In genomic region chr2:133282692-133283091, GRCm38 (mm10) we compare ENCODE assay signal across 23 mouse cellular contexts.
DNase-seq lines count a peak whose midpoint lies in the region; ATAC-seq and TF ChIP-seq lines count a peak whose summit lies in the region.
"Had no signal": no experiment of that assay in that cellular context is flagged by ENCODE, and none has a peak within 500 bp of the region (broad histone marks: within the 10 kb centered on the region; RNA-seq: fewer than 3 reads in every experiment).

No protein-coding gene starts in this region.

- no peak overlapping the region for H3K27ac ChIP-seq in forebrain, embryonic 11.5 days (ENCODE audit: low read depth, low read length)
- no peak overlapping the region for H3K27ac ChIP-seq in forebrain, embryonic 10.5 days
- no peak overlapping the region for H3K27ac ChIP-seq in lung, embryonic 16.5 days (ENCODE audit: low read length)
- H3K27ac ChIP-seq in forebrain, embryonic 12.5 days, result no peak overlapping the region
- H3K27ac ChIP-seq in midbrain, embryonic 13.5 days, result no peak overlapping the region
- H3K27ac ChIP-seq in thymus, adult 2 months (ENCODE audit: control insufficient read depth, insufficient read depth, low read length), result no peak overlapping the region
- H3K27ac ChIP-seq: heart, adult 2 months; hindbrain, embryonic 12.5 days; left cerebral cortex, adult 2 months had no signal

- DNase-seq in forebrain, embryonic 11.5 days (ENCODE audit: low spot score), result no peak
- DNase-seq in forebrain, embryonic 10.5 days (ENCODE audit: extremely low spot score, low spot score), result no peak
- no peak for DNase-seq in lung, adult 2 months
- DNase-seq in thymus, adult 2 months, result no peak
- DNase-seq in adrenal gland, adult 2 months, result no peak
- DNase-seq: adrenal gland, postnatal 25 days; cerebellum, adult 11-12 months; cerebellum, postnatal 25 days; gastrocnemius, postnatal 14 days; heart, adult 2 months; kidney, adult 8-10 months; kidney, postnatal 14 days; lung, postnatal 36 days; thymus, postnatal 14 days had no signal

- H3K4me2 ChIP-seq in forebrain, embryonic 11.5 days (ENCODE audit: low read depth, low read length, severe bottlenecking), result no peak overlapping the region
- no peak overlapping the region for H3K4me2 ChIP-seq in lung, embryonic 16.5 days (ENCODE audit: low read depth, low read length)
- H3K4me2 ChIP-seq in forebrain, embryonic 12.5 days, result no peak overlapping the region
- no peak overlapping the region for H3K4me2 ChIP-seq in midbrain, embryonic 13.5 days (replicated peaks)
- H3K4me2 ChIP-seq: hindbrain, embryonic 12.5 days; liver, embryonic 11.5 days had no signal

- no peaks in the 10 kb centered on the region for H3K9me3 ChIP-seq in forebrain, embryonic 11.5 days (ENCODE audit: control insufficient read depth, low read length)
- H3K9me3 ChIP-seq in forebrain, embryonic 10.5 days, result no peaks in the 10 kb centered on the region
- no peaks in the 10 kb centered on the region for H3K9me3 ChIP-seq in lung, embryonic 16.5 days (ENCODE audit: control insufficient read depth, low read length)
- no peaks in the 10 kb centered on the region for H3K9me3 ChIP-seq in forebrain, embryonic 12.5 days
- no peaks in the 10 kb centered on the region for H3K9me3 ChIP-seq in midbrain, embryonic 13.5 days
- H3K9me3 ChIP-seq: hindbrain, embryonic 12.5 days had no signal

- H3K36me3 ChIP-seq in forebrain, embryonic 11.5 days (ENCODE audit: control insufficient read depth, insufficient read depth, low read length), result no peaks in the 10 kb centered on the region
- no peaks in the 10 kb centered on the region for H3K36me3 ChIP-seq in forebrain, embryonic 10.5 days (replicated peaks)
- no peaks in the 10 kb centered on the region for H3K36me3 ChIP-seq in lung, embryonic 16.5 days (ENCODE audit: control insufficient read depth, insufficient read depth, low read length)
- no peaks in the 10 kb centered on the region for H3K36me3 ChIP-seq in forebrain, embryonic 12.5 days (replicated peaks)
- no peaks in the 10 kb centered on the region for H3K36me3 ChIP-seq in midbrain, embryonic 13.5 days
- H3K36me3 ChIP-seq in thymus, adult 2 months (ENCODE audit: control insufficient read depth, insufficient read depth, low read length), result no peaks in the 10 kb centered on the region
- H3K36me3 ChIP-seq: G1E; hindbrain, embryonic 12.5 days had no signal

- no peaks in the 10 kb centered on the region for H3K27me3 ChIP-seq in forebrain, embryonic 11.5 days (ENCODE audit: control insufficient read depth, insufficient read depth, low read length)
- no peaks in the 10 kb centered on the region for H3K27me3 ChIP-seq in forebrain, embryonic 10.5 days (ENCODE audit: poor library complexity, severe bottlenecking)
- H3K27me3 ChIP-seq in lung, embryonic 16.5 days (ENCODE audit: control insufficient read depth, insufficient read depth, low read depth, low read length), result no peaks in the 10 kb centered on the region
- H3K27me3 ChIP-seq in forebrain, embryonic 12.5 days, result no peaks in the 10 kb centered on the region
- H3K27me3 ChIP-seq in midbrain, embryonic 13.5 days, result no peaks in the 10 kb centered on the region
- no peaks in the 10 kb centered on the region for H3K27me3 ChIP-seq in thymus, adult 2 months (ENCODE audit: control insufficient read depth, insufficient read depth, low read length)
- H3K27me3 ChIP-seq: hindbrain, embryonic 12.5 days had no signal

- TF ChIP-seq POLR2A in lung, adult 2 months (IDR thresholded peaks at IDR 0.05; ENCODE audit: borderline replicate concordance, extremely low read depth, low read depth, low read length), result no peak
- TF ChIP-seq POLR2A in thymus, adult 2 months (IDR thresholded peaks at IDR 0.05; ENCODE audit: control insufficient read depth, extremely low read depth, insufficient read depth, low read length, poor library complexity), result no peak

- no peak overlapping the region for H3K9ac ChIP-seq in forebrain, embryonic 11.5 days (ENCODE audit: low read length)
- H3K9ac ChIP-seq in lung, embryonic 16.5 days (ENCODE audit: low read length), result no peak overlapping the region
- H3K9ac ChIP-seq in forebrain, embryonic 12.5 days, result no peak overlapping the region
- no peak overlapping the region for H3K9ac ChIP-seq in midbrain, embryonic 13.5 days (replicated peaks)
- H3K9ac ChIP-seq: hindbrain, embryonic 12.5 days had no signal

- no peak overlapping the region for H3K4me3 ChIP-seq in forebrain, embryonic 11.5 days (ENCODE audit: low read depth, low read length)
- H3K4me3 ChIP-seq in forebrain, embryonic 10.5 days, result no peak overlapping the region
- H3K4me3 ChIP-seq in lung, embryonic 16.5 days (ENCODE audit: low read length), result no peak overlapping the region
- no peak overlapping the region for H3K4me3 ChIP-seq in lung, adult 2 months (replicated peaks; ENCODE audit: extremely low read depth, low read depth, low read length)
- no peak overlapping the region for H3K4me3 ChIP-seq in forebrain, embryonic 12.5 days (replicated peaks)
- no peak overlapping the region for H3K4me3 ChIP-seq in midbrain, embryonic 13.5 days (replicated peaks)
- H3K4me3 ChIP-seq in thymus, adult 2 months (ENCODE audit: control insufficient read depth, insufficient read depth, low read length), result no peak overlapping the region
- H3K4me3 ChIP-seq: erythroblast, embryonic 14.5 days; heart, adult 2 months; hindbrain, embryonic 12.5 days; left cerebral cortex, adult 2 months had no signal

- ATAC-seq in forebrain, embryonic 11.5 days (replicated peaks; ENCODE audit: low FRiP score), result 0 out of 2 replicates have a peak, but pooled peaks have one; percentile 53
- peak; percentile 75 for ATAC-seq in lung, embryonic 16.5 days (ENCODE audit: low read depth)
- 0 out of 2 replicates have a peak, but pooled peaks have one; percentile 23 for ATAC-seq in forebrain, embryonic 12.5 days (ENCODE audit: low FRiP score)
- 0 out of 2 replicates have a peak, but pooled peaks have one; percentile 17 for ATAC-seq in midbrain, embryonic 13.5 days
- ATAC-seq: activated CD4-positive, CD25-positive, alpha-beta regulatory T cell, adult 4 months had no signal

- WGBS in forebrain, embryonic 11.5 days, result 78% methylated on average over 5 of the region's 5 CpGs
- 88% methylated on average over 5 of the region's 5 CpGs for WGBS in forebrain, embryonic 10.5 days
- WGBS in lung, embryonic 16.5 days, result 43% methylated on average over 5 of the region's 5 CpGs
- 61% methylated on average over 5 of the region's 5 CpGs for WGBS in lung, adult 2 months
- WGBS in forebrain, embryonic 12.5 days, result 69% methylated on average over 5 of the region's 5 CpGs
- 50% methylated on average over 5 of the region's 5 CpGs for WGBS in midbrain, embryonic 13.5 days
- 84% methylated on average over 5 of the region's 5 CpGs for WGBS in thymus, adult 2 months

- no peaks in the 10 kb centered on the region for H3K4me1 ChIP-seq in forebrain, embryonic 11.5 days (replicated peaks; ENCODE audit: control insufficient read depth, insufficient read depth, low read length)
- H3K4me1 ChIP-seq in forebrain, embryonic 10.5 days, result no peaks in the 10 kb centered on the region
- no peaks in the 10 kb centered on the region for H3K4me1 ChIP-seq in lung, embryonic 16.5 days (replicated peaks; ENCODE audit: control insufficient read depth, insufficient read depth, low read length)
- no peaks in the 10 kb centered on the region; the same call in 1 of the 2 replicates for H3K4me1 ChIP-seq in lung, adult 2 months (ENCODE audit: control insufficient read depth, insufficient read depth, low read length)
- H3K4me1 ChIP-seq in forebrain, embryonic 12.5 days, result peaks cover 5% of the 10 kb centered on the region; the same call in 1 of the 2 replicates
- H3K4me1 ChIP-seq in midbrain, embryonic 13.5 days (replicated peaks), result peaks cover 8% of the 10 kb centered on the region; the same call in 1 of the 2 replicates
- H3K4me1 ChIP-seq in thymus, adult 2 months (replicated peaks; ENCODE audit: control insufficient read depth, insufficient read depth, low read length), result no peaks in the 10 kb centered on the region
- H3K4me1 ChIP-seq: hindbrain, embryonic 12.5 days had no signal

- TF ChIP-seq CTCF in lung, adult 2 months (IDR thresholded peaks at IDR 0.05; ENCODE audit: insufficient read depth, low read length), result no peak
- TF ChIP-seq CTCF in thymus, adult 2 months (IDR thresholded peaks at IDR 0.05; ENCODE audit: borderline replicate concordance, control insufficient read depth, extremely low read depth, insufficient read depth, low read length, poor library complexity), result no peak

Comparison
In these comparisons a context has a peak if more than half of its experiments do, and no peak if none do; other contexts are left out.
1. ATAC-seq: peak in every context shown above with its lines; median percentile 75 in lung, embryonic 16.5 days; 53 in forebrain, embryonic 11.5 days; 23 in forebrain, embryonic 12.5 days; 17 in midbrain, embryonic 13.5 days.